In the genomic region with DNA sequence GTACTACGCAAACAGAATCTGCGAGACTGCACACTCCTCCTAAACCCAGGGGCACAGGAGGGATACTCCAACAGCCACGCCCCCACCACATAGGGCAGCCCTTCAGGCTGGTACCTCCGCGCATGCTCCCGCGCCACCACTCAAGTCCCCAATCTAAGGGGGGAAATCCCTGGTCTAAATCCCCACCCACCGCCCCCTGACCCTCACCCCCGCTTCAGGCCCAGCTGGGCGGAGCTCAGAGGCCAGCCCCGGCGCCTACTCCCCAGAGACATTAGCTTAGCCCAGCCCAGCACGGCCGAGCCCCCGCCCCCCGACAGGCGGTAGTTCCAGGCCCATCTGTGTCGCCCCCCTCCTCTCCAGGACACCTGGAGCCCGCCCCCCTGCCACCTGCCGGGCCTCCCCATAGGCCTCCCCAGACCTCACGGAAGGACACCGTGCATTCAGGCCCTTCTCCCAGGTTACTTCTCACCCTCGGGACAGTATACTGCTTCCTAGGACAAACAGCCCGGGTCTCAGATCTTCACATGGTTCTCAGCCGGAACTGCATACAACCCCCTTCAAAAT, we compare ENCODE assay signal across 8 mouse cellular contexts. TPM values are rescaled to one million over a fixed set of nuclear protein-coding genes. Genes with fewer than 3 reads are reported as not detected.
DNase-seq lines count a peak whose midpoint lies in the region; ATAC-seq and TF ChIP-seq lines count a peak whose summit lies in the region.

No protein-coding gene starts in this region.

- H3K4me2 ChIP-seq in lung, postnatal 0 days (replicated peaks; ENCODE audit: low read depth, low read length) = peak overlapping the region; percentile 83

- no peak for TF ChIP-seq CTCF in G1E (IDR thresholded peaks at IDR 0.05; ENCODE audit: low read depth, low read length)
- no peak for TF ChIP-seq CTCF in layer of hippocampus, adult 2 months (conservative IDR thresholded peaks at IDR 0.05)
- no peak for TF ChIP-seq CTCF in lung, postnatal 0 days (IDR thresholded peaks at IDR 0.05)

- 0 out of 2 replicates have a peak, but pooled peaks cover 2% of the 10 kb centered on the region for H3K27me3 ChIP-seq in G1E (ENCODE audit: insufficient read depth, low read length)
- H3K27me3 ChIP-seq in forebrain, embryonic 10.5 days (ENCODE audit: poor library complexity, severe bottlenecking) = no peaks in the 10 kb centered on the region
- H3K27me3 ChIP-seq in lung, postnatal 0 days (replicated peaks; ENCODE audit: insufficient read depth, low read length) = no peaks in the 10 kb centered on the region

- intact Hi-C loops in heart, postnatal 10 days (cut with DNase I) = loop anchor here (2.0 kb wide), 1 partner anchor 39 kb away; a partner anchor contains a TSS

- peaks cover 46% of the 10 kb centered on the region for H3K4me1 ChIP-seq in G1E (ENCODE audit: insufficient read depth, low read depth, low read length)
- H3K4me1 ChIP-seq in forebrain, embryonic 10.5 days = peaks cover 59% of the 10 kb centered on the region
- H3K4me1 ChIP-seq in lung, postnatal 0 days (ENCODE audit: insufficient read depth, low read depth, low read length) = peaks cover 16% of the 10 kb centered on the region; the same call in 1 of the 2 replicates

- DNase-seq in G1E (ENCODE audit: low spot score) = peak; percentile 73
- peak; percentile 64 for DNase-seq in c-Kit-positive CD71-negative TER-119-negative erythroid progenitor cells, embryonic 14.5 days (ENCODE audit: low read depth)
- DNase-seq in forebrain, embryonic 10.5 days (ENCODE audit: extremely low spot score, low spot score) = peak; percentile 88
- peak; percentile 53 to 59 for DNase-seq in heart, postnatal 10 days
- DNase-seq in layer of hippocampus, adult 2 months (ENCODE audit: low spot score in 2 of 2) = peak; percentile 37 to 61
- peak; percentile 83 for DNase-seq in lung, postnatal 0 days (ENCODE audit: low spot score)
- peak; percentile 38 for DNase-seq in ovary, postnatal 14 days (ENCODE audit: low spot score)
- DNase-seq in thymus, postnatal 14 days = peak; percentile 82

- peaks cover 15% of the 10 kb centered on the region for H3K36me3 ChIP-seq in G1E (replicated peaks)
- no peaks in the 10 kb centered on the region; the same call in 1 of the 2 replicates for H3K36me3 ChIP-seq in forebrain, embryonic 10.5 days (replicated peaks)
- no peaks in the 10 kb centered on the region for H3K36me3 ChIP-seq in lung, postnatal 0 days (ENCODE audit: insufficient read depth, low read length)

- WGBS in forebrain, embryonic 10.5 days = 2% methylated on average over 24 of the region's 25 CpGs
- under 1% methylated on average over 22 of the region's 25 CpGs for WGBS in lung, postnatal 0 days

- peak; percentile 46 for ATAC-seq in G1E (ENCODE audit: extremely low read depth, insufficient number of reproducible peaks, low FRiP score, poor library complexity, severe bottlenecking)
- peak; percentile 64 for ATAC-seq in lung, postnatal 0 days

- no peaks in the 10 kb centered on the region for H3K9me3 ChIP-seq in G1E (replicated peaks)
- H3K9me3 ChIP-seq in forebrain, embryonic 10.5 days = no peaks in the 10 kb centered on the region
- no peaks in the 10 kb centered on the region for H3K9me3 ChIP-seq in lung, postnatal 0 days (ENCODE audit: low read length)

- H3K9ac ChIP-seq in lung, postnatal 0 days (replicated peaks; ENCODE audit: low read depth) = peak overlapping the region; percentile 73

- TF ChIP-seq EP300 in lung, postnatal 0 days (IDR thresholded peaks at IDR 0.05) = no peak

- H3K4me3 ChIP-seq in G1E (ENCODE audit: low read depth, low read length) = peak overlapping the region; percentile 85
- peak overlapping the region; percentile 95 for H3K4me3 ChIP-seq in forebrain, embryonic 10.5 days
- H3K4me3 ChIP-seq in layer of hippocampus, adult 2 months = peak overlapping the region; percentile 88
- peak overlapping the region; percentile 90 for H3K4me3 ChIP-seq in lung, postnatal 0 days (ENCODE audit: low read depth, low read length)

- peak overlapping the region; percentile 99 for H3K27ac ChIP-seq in forebrain, embryonic 10.5 days
- peak overlapping the region; percentile 94 for H3K27ac ChIP-seq in layer of hippocampus, adult 2 months
- peak overlapping the region; percentile 85 for H3K27ac ChIP-seq in lung, postnatal 0 days (ENCODE audit: low read length)

RNA-seq across cellular contexts. Expression of a gene that starts 0.6 kb away (rescaled TPM):
- total RNA-seq in G1E (2014; fragmentation: Nextera tagmentation) = 25.3 and 30.9 TPM in 2 replicates
- total RNA-seq in G1E (2017) = 12.1 and 15.2 TPM in 2 replicates
- 6.2 and 8.0 TPM in 2 replicates for polyA plus RNA-seq in G1E (2012)
- 9.1 and 11.4 TPM in 2 replicates for polyA plus RNA-seq in forebrain, embryonic 10.5 days (2016; fragmentation: Nextera tagmentation; extraction: Ambion mirVana)
- total RNA-seq in heart, postnatal 10 days (2021) = 10 to 100 TPM; 16.0 to 18.6 TPM
- 10 to 100 TPM; 63.1 to 64.0 TPM for total RNA-seq in layer of hippocampus, adult 2 months (2021)
- polyA plus RNA-seq in lung, postnatal 0 days (2015; fragmentation: Nextera tagmentation; extraction: Ambion mirVana) = 5.4 and 5.7 TPM in 2 replicates

RNA-seq across cellular contexts. Expression of a gene that starts 38.4 kb away (rescaled TPM):
- total RNA-seq in G1E (2014; fragmentation: Nextera tagmentation) (18.0 and 24.7 TPM in 2 replicates), G1E (2017) (6.3 and 8.9 TPM in 2 replicates)
- 3.1 and 6.6 TPM in 2 replicates for polyA plus RNA-seq in G1E (2012)
- 12.0 and 15.7 TPM in 2 replicates for polyA plus RNA-seq in forebrain, embryonic 10.5 days (2016; fragmentation: Nextera tagmentation; extraction: Ambion mirVana)
- total RNA-seq in heart, postnatal 10 days (2021) = 10 to 100 TPM; 13.0 to 14.8 TPM
- total RNA-seq in layer of hippocampus, adult 2 months (2021) = 10 to 100 TPM; 39.3 to 50.5 TPM
- polyA plus RNA-seq in lung, postnatal 0 days (2015; fragmentation: Nextera tagmentation; extraction: Ambion mirVana) = 8.6 TPM in 2 replicates

Comparison
In these comparisons a context has a peak if more than half of its experiments do, and no peak if none do; other contexts are left out.
1. Peak in every context shown above with its lines: DNase-seq, ATAC-seq, H3K4me3 ChIP-seq and H3K27ac ChIP-seq.
2. DNase-seq: peak in every context shown above with its lines; median percentile 88 in forebrain, embryonic 10.5 days; 83 in lung, postnatal 0 days; 82 in thymus, postnatal 14 days; 73 in G1E; 64 in c-Kit-positive CD71-negative TER-119-negative erythroid progenitor cells, embryonic 14.5 days; 56 in heart, postnatal 10 days; 49 in layer of hippocampus, adult 2 months; 38 in ovary, postnatal 14 days.